Mouse (Mus musculus) c-Kit-positive CD71-positive TER-119-positive erythroid progenitor cells, embryonic 14.5 days (primary cell): ENCODE results near the gene Lhpp.
"Not testable (repeated sequence)": the region's sequence is repeated elsewhere in the genome, so short reads cannot be mapped to it uniquely, and the experiment has no call there.

ENCODE experiments used
- DNase-seq: peaks from one replicate; pipeline ENCODE4 v3.0.0-alpha.2; 2013; ENCODE audit warnings: low spot score

The Lhpp gene

GRCm38 (mm10) chr7:132646514-132646913 lies 36.1 kb downstream of the Lhpp start:
- no peak for DNase-seq

- DNase-seq = no peak
Observed at GRCm38 (mm10) chr7:132654412-132654811, 44.0 kb downstream of the Lhpp start.

GRCm38 (mm10) chr7:132656075-132656474 lies 45.6 kb downstream of the Lhpp start:
- peak; percentile 89 for DNase-seq

GRCm38 (mm10) chr7:132656548-132656947 lies 46.1 kb downstream of the Lhpp start:
- peak; percentile 76 for DNase-seq

GRCm38 (mm10) chr7:132657371-132658057 lies 47.1 kb downstream of the Lhpp start:
- DNase-seq = no peak

- DNase-seq = no peak
Observed at GRCm38 (mm10) chr7:132658058-132658450, 47.6 kb downstream of the Lhpp start.

GRCm38 (mm10) chr7:132658688-132659087 lies 48.2 kb downstream of the Lhpp start:
- DNase-seq = no peak

- DNase-seq = no peak
Observed at GRCm38 (mm10) chr7:132659633-132660032, 49.2 kb downstream of the Lhpp start.

- not testable (repeated sequence) for DNase-seq
Observed at GRCm38 (mm10) chr7:132662831-132663230, 52.4 kb downstream of the Lhpp start.

GRCm38 (mm10) chr7:132664815-132665214 lies 54.4 kb downstream of the Lhpp start:
- DNase-seq = no peak

GRCm38 (mm10) chr7:132665664-132666382 lies 55.4 kb downstream of the Lhpp start:
- no peak for DNase-seq

- no peak for DNase-seq
Observed at GRCm38 (mm10) chr7:132666516-132666915, 56.1 kb downstream of the Lhpp start.

GRCm38 (mm10) chr7:132668604-132669003 lies 58.2 kb downstream of the Lhpp start:
- DNase-seq = no peak

- DNase-seq = no peak
Observed at GRCm38 (mm10) chr7:132669999-132670862, 59.8 kb downstream of the Lhpp start.

GRCm38 (mm10) chr7:132670863-132671165 lies 60.4 kb downstream of the Lhpp start:
- no peak for DNase-seq

GRCm38 (mm10) chr7:132672481-132672959 lies 62.1 kb downstream of the Lhpp start:
- no peak for DNase-seq

- no peak for DNase-seq
Observed at GRCm38 (mm10) chr7:132673931-132674755, 63.7 kb downstream of the Lhpp start.

GRCm38 (mm10) chr7:132675922-132676321 lies 65.5 kb downstream of the Lhpp start:
- no peak for DNase-seq

GRCm38 (mm10) chr7:132679117-132679516 lies 68.7 kb downstream of the Lhpp start:
- no peak for DNase-seq

GRCm38 (mm10) chr7:132679549-132679948 lies 69.1 kb downstream of the Lhpp start:
- no peak for DNase-seq

GRCm38 (mm10) chr7:132681296-132681695 lies 70.9 kb downstream of the Lhpp start:
- no peak for DNase-seq

GRCm38 (mm10) chr7:132681831-132682230 lies 71.4 kb downstream of the Lhpp start:
- DNase-seq = no peak
